Mouse (Mus musculus) liver, adult 2 months (tissue): ENCODE measurements around the gene Zfp444.

Experiments
- CTCF ChIP-seq: fragments of 200-500 bp; IDR thresholded peaks from 2 replicates; pipeline ENCODE4 v1.5.1; 2011; ENCODE audit warnings: low read depth, low read length, control low read depth
- POLR2A ChIP-seq: fragments of 200-500 bp; IDR thresholded peaks from 2 replicates; pipeline ENCODE4 v1.6.1; 2011; ENCODE audit warnings: low read length, control low read depth; ENCODE audit not compliant: insufficient read depth; ENCODE audit errors: extremely low read depth

DNA sequence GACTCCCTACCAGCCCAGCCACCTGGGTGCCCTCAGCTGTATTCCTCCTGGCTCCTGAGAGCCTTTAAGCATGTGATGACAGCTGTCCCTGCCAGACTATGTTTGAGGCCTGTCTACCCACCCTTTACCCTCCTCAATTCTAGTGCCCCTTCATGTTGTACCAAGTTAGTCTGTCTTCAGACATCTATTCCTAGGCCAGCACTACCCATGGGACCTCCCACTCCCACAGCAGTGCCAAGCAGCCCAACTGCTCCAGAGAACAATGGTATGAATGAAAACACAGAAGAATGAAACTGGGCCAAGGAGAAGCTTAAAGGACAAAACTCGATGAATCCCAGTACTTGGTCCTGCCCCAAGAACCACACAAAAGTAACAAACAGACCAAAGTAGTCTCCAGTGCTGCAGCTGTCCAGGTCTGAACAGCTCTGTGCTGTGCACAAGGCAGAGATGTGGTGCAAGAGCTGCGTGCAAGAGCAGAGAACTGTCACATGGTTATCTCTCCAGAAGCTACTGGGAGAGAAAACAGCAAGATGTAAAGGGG is 28.0 kb upstream of the Zfp444 start:
- TF ChIP-seq CTCF (no peak), POLR2A (no peak)
